Mouse (Mus musculus): ENCODE results near the gene Gng2.
"Not testable (repeated sequence)": the region's sequence is repeated elsewhere in the genome, so short reads cannot be mapped to it uniquely, and the experiment has no call there.

Gene Gng2

GRCm38 (mm10) chr14:19938545-19938944, 38.9 kb downstream of the Gng2 start:
- DNase-seq (ENCODE audit: low read depth, low spot score): no peak

GRCm38 (mm10) chr14:19935084-19935483, 42.3 kb downstream of the Gng2 start:
- DNase-seq (ENCODE audit: low read depth, low spot score): no peak

GRCm38 (mm10) chr14:19933314-19933713, 44.1 kb downstream of the Gng2 start:
- no peak for DNase-seq (ENCODE audit: low read depth, low spot score)

GRCm38 (mm10) chr14:19927879-19928278, 49.5 kb downstream of the Gng2 start:
- no peak for DNase-seq (ENCODE audit: low read depth, low spot score)

DNA sequence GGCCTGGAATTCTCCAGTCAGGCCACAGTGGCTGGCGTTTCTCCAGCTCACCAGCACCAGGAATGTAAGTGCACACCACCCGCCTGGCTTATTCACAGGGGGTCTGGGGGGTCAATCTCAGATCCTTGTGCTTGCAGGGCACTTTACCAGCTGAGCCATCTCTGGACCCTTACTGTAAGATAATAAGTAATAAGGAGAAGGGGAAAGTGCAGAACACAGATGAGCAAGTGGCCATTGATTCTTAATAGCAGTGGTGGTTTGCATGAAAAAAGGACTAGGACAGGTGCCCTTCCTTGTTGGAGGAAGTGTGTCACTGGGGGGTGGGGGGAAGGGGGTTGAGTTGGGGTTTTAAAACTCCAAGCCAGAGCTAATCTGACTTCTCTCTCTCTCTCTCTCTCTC, 50.3 kb downstream of the Gng2 start:
- no peak for DNase-seq (ENCODE audit: low read depth, low spot score)

DNA sequence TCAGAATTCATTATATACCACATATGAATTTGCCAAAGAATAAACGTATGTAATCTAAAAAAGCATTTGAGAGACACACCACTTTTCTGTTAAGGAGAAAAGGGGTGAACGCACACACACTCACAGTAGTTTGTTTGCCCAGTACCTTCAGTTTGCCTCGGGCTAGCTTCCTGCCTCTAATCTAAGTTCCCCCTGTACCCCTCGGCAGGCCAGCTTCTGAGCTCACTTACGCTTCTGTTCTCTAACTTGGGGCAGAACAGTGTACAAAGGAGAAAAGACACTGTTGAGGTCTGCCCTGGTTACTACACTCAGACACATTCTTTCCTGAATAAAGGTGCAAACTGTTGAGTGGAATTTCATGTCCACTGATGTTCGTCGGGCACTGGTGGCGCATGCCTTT, 51.1 kb downstream of the Gng2 start:
- no peak for DNase-seq (ENCODE audit: low read depth, low spot score)

GRCm38 (mm10) chr14:19925157-19925556, 52.3 kb downstream of the Gng2 start:
- no peak for DNase-seq (ENCODE audit: low read depth, low spot score)

GRCm38 (mm10) chr14:19924086-19924485, 53.3 kb downstream of the Gng2 start:
- DNase-seq (ENCODE audit: low read depth, low spot score): no peak

DNA sequence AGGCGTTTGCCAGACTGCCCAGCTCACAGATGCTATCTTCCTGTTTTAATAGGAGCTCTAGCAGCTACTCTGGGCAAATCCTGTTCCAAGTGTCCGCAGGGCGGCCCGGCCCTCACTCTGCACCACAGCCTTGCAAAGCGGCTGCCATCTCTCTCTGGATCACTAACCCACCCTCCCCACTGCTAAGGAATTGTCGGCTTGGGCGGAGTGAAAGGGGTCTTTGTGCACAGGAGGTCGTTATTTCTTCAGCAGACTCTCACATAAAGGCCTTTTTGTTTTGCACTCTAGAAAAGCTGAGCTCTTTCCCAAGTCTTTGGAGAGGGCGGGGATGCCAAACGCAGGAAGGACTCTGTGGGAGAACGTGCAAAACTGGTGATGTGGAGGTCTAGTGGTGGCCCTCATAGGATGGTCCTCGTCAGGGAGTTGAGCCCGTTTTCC, 57.2 kb downstream of the Gng2 start:
- DNase-seq (ENCODE audit: low read depth, low spot score): no peak

DNA sequence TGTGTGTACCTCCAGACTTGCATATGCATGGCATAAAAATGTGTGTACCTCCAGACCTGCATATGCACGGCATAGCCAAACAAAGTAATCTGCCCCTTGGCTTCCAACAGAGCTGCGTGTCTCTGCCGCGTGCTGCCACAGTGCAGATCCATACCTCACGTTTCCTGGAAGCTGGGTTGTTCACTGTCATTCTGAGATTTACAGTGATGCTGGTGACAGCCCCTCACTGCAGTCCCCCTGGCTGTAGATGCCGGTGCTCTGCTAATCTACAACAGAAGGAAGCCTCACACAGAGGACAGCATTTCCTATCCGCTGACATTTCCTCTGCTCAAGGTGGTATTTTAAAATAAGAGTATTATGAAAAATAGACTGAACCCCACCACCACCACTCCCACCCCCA, 57.6 kb downstream of the Gng2 start:
- no peak for DNase-seq (ENCODE audit: low read depth, low spot score)

- DNase-seq (ENCODE audit: low read depth, low spot score): no peak
Observed at GRCm38 (mm10) chr14:19917534-19917933, 59.9 kb downstream of the Gng2 start.

- no peak for DNase-seq (ENCODE audit: low read depth, low spot score)
Observed at GRCm38 (mm10) chr14:19916315-19916714, 61.1 kb downstream of the Gng2 start.

GRCm38 (mm10) chr14:19912891-19913290, 64.5 kb downstream of the Gng2 start:
- DNase-seq (ENCODE audit: low read depth, low spot score): no peak

DNA sequence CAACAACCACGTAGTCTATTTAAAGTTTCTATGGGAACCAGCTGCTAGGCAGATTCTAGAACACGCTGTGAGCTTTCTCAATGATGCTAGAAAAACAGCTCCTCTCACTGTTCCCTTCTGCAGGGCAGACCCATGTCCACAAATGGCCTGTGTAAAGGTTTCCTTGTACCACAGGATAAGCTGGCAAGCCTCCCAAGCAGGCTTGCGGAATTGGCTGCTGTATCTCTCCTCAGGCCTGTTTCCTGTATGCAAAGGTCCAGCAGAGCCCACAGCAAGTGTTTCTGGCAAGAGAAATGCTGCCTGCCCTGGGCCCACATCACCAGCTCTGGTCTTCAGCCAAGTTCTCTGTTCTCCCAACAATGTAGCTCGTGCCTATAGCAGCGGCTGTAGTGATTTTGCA, 71.8 kb downstream of the Gng2 start:
- no peak for DNase-seq (ENCODE audit: low read depth, low spot score)

GRCm38 (mm10) chr14:19904821-19905220, 72.6 kb downstream of the Gng2 start:
- DNase-seq (ENCODE audit: low read depth, low spot score): no peak

DNA sequence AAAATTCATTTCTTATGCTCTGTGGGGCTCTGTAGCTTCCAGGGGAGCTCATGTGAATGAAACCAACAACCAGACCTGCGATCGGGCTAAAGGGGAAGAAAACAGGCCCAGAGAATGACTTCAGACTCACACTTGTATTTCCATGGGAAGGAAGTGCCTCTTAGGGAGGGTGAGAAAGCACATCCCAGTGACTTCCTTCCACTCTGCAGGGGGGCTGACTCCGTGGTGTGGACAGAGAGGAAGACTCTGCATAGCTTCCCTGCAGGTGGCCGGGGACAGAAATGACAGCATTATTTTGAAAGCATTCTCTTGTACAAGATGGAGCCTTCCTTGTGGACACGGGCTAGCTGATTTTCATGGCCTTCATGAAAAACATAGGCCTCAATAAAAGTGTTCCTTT, 73.4 kb downstream of the Gng2 start:
- no peak for DNase-seq (ENCODE audit: low read depth, low spot score)

DNA sequence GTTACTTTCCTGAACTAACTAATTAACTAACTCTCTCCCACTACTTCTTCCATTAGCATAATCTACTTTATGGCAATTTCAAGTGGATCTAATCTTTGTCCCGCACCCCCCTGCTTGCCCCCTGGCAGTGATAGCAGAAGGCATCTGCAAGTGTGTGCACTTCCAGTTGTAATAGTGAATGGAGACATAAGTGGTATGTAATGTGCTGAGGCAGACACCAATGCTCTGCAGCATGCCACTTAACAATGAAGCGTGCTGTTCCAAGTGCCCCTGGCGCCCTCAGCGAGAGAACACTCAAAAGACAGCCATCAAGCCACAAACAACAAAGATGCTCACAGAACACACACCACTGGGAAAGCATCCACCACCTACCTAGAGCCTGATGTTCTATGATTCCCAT, 76.9 kb downstream of the Gng2 start:
- no peak for DNase-seq (ENCODE audit: low read depth, low spot score)

DNA sequence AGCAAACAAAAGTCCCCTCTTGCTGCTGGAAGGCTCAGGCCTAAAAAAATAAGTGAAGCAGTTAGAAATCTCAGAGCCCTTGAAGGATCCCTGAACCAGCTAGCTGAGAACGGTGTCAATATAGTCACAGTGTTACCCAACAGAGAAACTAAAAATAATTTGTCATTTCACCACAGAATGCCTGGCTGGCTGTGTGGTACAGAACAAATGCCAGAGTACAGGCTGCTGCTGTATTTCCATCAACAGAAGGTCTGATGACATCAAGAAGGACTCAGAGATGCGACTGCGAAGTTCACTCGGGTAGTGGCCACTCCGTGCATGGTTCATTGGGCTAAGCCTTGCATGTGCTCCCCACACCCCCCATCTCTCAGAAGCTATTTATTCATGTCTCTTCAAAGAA, 89.9 kb downstream of the Gng2 start:
- no peak for DNase-seq (ENCODE audit: low read depth, low spot score)

DNA sequence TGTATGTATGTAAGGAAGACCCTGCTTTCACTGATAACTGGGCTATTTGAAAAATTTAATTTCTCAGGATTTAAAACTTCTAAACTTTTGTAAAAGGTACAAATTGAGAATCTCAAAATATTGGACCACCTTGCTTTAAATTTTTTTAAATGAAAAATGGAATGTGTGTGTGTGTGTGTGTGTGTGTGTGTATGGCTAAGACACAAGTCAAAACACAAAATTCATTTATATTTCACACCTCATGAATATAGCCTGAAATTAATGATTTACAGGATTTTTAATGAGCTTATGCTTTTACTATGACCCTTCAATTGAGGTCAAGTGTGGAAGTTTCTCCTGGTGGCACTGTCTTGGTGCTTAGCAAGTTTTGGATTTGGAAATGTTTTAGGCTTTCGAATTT, 93.0 kb downstream of the Gng2 start:
- not testable (repeated sequence) for DNase-seq (ENCODE audit: low read depth, low spot score)

DNA sequence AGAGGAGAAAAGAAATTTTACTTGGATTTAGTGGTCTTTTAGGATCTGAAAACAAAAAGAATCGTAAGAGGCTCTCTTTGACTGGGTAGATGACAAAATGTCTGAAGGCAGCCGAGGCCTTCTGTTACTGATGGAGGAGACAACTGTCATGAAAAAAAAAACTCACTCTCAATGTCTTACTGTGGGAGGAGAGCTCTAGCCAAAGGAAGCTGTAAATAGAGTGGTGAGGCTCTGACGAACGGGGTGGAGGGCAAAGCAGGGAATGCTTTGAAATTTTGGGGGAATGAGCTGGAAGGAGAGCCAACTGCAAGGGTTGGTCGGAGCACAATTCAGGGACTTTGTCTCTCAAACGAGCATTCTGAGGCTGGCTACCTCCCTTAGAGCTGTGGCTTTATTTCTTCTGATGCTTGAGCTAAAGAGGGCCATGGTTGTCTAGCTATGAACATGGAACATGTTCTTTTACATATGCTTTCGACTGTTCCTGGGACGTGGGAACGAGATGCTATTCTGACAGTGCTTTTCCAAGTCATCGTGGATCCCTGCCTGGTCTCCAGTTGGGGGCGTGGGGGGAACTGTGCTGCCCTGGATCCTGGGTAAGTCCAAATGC, 103.1 kb downstream of the Gng2 start:
- no peak for DNase-seq (ENCODE audit: low read depth, low spot score)

GRCm38 (mm10) chr14:19867286-19867935, 110.0 kb downstream of the Gng2 start:
- DNase-seq (ENCODE audit: low read depth, low spot score): no peak

GRCm38 (mm10) chr14:19865121-19865520, 112.3 kb downstream of the Gng2 start:
- DNase-seq (ENCODE audit: low read depth, low spot score): not testable (repeated sequence)

DNA sequence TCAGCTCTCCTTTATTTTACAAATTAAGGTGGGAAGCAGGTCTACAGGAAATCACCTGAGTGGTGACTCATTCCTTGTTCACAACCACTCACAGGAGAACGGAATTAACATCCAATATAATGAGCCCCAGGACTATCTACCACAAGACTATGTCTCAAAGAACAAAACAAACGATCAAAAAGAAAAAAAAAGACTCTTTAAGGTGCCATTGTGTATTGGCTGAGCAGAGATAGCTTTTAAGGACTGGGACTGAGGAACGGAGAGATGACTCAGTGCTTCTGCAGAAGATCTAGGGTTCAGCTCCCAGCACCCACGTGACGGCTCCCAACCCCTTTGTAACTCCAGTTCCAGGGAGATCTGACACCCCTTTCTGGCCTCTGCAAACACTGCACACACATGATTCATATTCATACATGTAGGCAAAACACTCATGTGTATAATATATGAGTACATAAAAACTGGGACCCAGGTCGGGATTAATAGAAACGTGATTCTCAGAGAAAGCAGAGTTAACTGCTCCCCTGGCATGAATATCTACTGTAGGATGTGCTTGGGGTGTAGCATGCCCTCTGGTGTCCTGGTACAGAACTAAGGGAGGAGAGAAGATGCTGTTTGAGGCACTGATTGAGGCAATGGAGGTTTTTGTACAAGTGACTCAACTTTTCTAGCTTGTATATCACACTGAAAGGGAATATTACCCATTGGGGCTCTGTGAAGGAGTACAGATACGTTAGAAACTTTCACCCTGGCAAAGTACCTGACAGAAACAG, 115.9 kb downstream of the Gng2 start:
- DNase-seq (ENCODE audit: low read depth, low spot score): no peak

All from retina, adult 2 months (tissue).